Mouse (Mus musculus) cerebellum, postnatal 10 days (tissue): Measurements from ENCODE around the gene Zbtb45.
A peak's percentile ranks its signal among the peaks of the same experiment; 100 is the strongest.

Experiments
- DNase-seq, 2 experiments: peaks; one replicate each; pipeline ENCODE4 v3.0.0; 2021; ENCODE audit warnings: mixed read lengths in 2 of 2

The Zbtb45 gene

DNA sequence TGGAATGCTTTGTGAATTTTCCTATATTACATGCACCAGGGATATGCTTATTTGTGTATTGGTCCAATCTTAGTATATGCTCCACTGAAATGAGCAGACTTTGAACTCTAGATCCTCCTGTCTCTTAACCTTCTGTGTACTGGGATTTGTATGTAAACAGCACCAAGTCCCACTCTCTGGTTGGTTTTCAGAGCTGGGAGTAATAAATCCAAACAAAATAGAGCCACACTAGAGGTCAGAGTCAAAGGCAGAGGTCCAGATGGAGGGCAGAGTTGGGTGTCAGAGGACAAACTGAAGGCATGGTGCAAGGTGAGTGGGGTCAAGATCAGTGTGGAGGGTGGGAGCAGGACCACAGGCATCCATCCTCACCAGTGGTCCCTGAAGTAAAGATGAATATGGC lies 14.0 kb downstream of the Zbtb45 start:
- no peak for DNase-seq

DNA sequence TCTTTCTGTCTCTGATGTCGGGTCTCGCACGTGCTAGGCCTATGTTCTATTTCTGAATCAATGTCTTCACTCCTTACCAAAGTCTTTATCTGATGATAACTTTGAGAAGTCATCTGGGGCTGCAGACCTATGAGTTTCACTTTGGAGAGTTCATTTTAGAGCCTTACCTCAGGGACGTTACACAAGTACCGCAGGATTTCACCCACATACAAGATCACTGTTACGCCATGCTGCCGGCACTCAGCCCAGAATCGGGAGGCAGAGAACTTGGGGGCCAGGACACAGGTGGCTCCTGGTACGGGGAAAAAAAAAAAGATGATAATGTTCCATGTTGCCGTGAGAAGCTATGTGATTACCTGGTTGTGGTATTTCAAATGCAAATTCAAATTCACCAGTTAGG lies 16.7 kb downstream of the Zbtb45 start:
- DNase-seq: no peak

DNA sequence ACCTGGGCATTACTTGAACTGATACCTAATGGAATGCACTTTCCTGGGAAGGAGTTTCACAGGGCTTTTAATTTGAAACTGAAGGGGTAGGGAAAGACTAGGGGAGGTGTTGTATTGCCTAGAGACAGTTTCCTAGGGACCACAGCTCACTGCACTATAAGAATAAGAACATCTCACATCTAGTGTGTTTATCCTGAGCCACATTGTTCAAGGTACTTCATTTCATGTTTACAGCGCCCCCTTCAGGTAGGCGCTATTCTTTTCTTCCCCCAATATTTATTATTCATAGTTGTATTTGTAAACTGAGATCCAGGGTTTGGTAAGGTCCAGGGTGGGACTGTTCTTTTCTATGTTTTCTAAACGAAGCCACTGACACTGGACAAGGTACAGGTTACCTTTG lies 17.6 kb downstream of the Zbtb45 start:
- DNase-seq: peak; percentile 25 to 41

DNA sequence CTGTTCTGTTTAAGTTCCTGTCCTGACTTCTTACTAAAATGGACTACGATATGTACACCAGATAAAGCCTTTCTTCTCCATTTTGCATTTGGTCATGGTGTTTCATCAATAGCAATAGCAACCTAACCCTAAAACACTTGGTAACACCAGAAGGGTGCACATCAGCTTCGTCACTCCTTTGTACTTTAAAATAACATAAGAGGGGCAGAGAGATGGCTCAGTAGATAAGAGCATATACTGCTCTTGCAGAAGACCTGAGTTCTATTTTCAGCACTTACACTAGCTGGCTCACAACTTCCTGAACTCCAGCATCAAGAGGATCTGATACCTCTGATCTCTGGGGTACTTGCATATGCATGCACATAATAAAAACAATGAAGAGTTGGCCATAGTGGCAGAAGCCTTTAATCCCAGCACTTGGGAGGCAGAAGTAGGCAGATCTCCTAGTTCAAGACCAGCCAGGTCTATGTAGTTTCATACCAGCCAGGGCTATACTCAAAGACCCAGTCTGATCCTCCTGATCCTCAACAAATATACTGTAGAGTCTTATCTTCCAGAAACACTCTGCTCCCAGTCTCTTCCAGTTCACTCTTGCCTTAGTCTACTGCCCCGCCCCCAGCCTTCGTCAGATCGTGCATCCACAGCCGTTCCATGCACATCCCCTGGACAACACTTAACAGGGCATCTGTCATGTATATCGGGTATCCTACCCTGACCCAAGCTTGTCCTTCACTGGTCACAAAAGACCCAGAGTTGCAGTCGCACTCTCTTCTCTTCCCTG lies 22.2 kb downstream of the Zbtb45 start:
- DNase-seq: no peak

DNA sequence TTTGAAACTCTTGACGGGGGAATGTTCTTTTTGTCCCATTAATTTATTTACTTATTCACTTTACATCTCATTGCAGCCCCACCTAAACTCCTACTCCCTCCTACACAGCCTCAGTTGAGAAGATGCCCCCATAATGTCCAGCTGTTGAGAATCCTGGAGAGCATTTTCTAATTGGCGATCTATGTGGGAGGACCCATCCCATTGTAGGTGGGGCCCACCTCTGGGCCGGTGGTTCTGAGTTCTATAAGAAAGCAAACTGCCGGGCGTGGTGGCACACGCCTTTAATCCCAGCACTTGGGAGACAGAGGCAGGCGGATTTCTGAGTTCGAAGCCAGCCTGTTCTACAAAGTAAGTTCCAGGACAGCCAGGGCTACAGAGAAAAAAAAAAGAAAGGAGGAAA lies 22.9 kb downstream of the Zbtb45 start:
- no peak for DNase-seq

DNA sequence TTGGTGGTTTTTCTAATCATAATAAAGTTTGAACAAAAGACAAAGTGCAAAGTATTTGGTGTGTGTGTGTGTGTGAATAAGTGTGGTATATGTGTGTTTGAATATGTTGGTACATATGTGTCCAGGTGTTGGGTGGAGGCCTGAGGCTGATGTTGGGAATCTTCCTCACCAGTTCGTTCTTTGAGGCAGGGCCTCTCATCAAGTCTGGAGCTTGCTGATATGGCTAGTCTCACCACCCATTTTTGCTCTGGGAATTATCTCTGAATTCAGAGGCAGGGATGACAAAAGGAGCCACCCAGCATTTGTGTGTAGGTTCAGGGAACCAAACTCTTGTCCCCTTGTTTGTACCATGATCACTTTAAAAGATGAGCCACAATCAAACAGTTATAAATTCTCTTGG lies 24.1 kb downstream of the Zbtb45 start:
- DNase-seq: no peak

DNA sequence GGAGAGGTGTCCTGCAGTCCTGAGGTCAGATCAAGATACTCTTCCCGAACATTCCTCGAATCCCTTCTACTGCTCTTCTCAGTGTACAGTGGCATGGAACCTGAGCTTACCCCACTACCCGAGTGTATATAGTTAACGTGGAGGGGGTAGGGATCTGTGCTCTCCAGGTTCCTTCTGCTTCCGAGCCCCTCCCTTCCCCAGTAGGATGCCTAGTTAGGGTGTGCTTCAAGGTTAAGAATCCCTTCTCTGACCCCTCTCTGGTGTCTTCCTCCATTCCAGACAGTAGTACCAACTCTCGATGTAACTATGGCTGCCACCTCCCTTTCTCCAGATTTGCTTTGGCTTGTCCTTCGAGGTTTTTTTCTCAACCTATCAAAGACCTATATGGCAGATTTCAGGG lies 29.5 kb downstream of the Zbtb45 start:
- no peak for DNase-seq

DNA sequence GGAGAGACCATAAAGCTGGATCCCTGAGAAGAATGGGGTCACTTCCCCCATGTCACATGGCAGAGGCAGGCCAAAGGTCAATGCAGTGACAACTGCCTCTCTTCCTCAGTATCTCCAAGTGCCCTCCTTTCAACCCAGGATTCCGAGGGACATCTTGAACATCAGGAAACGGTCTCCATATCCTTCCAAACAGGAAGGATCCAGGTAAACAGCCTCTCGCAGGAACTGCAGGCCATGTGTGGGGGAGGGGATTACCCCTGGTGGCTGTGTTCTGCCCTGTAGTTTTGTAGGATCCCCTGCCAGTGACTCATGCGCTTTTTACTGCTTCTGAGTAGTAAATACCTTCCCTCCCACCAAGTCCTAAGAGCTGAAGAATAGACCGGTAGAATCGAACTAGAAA lies 30.1 kb downstream of the Zbtb45 start:
- DNase-seq: no peak

DNA sequence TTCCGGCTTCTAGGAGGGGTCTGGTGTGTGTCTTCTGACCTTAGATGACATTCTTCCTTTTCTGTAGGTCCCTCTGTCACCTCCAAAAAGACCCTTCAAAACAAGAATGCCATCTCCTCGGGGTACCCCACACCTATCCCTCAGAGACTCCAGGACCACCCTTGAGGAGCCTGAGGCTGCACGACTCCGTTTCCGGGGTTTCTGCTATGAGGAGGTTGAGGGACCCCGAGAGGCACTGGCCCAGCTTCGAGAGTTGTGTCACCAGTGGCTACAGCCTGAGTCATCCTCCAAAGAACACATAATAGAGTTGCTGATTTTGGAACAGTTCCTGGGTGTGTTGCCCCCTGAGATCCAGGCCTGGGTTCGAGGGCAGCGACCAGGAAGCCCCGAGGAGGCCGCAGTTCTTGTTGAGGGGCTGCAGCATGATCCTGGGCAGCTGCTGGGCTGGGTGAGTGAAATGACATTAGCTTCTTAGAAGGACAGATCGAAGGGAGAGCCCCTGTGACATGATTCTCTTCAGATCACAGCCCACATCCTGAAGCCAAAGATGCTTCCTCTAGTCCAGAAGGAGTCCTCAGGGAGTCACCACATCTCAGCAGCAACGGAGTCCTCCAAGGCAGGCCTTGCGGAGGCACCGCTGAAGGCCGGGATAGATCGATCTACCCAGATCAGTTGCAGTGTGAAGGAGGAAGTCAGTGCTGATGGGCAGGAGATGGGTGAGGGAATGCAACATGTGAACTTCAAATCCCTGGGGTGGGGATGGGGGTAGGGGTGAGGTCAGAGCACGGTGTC lies 30.7 kb downstream of the Zbtb45 start:
- peak in 1 of 2 experiments; percentile 21 for DNase-seq

DNA sequence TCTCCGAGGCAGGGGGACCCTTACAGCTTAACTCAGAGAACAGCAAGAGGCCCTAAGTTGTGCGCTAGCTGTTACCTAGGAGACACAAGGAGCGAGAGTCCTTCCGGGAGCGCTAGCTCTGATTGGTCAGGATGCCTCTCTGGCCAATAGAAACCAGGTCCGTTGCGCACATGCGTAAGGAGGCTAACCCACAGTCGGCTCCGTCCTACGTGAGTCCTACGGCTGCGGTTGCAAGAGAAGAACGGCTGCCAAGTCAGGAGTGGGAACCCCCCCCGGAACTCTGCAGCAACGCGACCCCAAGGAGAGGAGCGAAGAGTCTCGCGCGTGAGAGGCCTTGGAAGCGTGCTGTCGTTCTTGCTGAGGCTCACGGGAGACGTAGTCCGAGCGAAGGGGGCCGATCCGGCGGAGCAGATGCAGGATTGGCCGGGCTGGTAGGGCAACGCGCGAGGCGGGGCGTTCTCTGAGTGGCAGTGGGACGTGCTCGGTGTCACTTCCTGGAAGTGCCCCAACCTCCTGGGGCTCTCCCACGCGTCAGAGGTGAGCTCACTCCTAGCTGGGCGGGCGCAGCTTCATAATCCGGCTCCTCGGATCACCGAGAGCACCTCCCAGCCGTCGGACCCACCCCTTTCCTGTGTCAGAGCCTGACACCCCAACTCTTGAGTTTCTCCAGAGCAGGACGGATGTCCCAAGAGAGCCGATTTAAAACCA lies 32.0 kb downstream of the Zbtb45 start, which contains the start of gene Zfp446:
TSS of gene Zfp446 (plus strand) at position 167 of the 708 bp plus-strand sequence.
- peak; percentile 100 for DNase-seq

DNA sequence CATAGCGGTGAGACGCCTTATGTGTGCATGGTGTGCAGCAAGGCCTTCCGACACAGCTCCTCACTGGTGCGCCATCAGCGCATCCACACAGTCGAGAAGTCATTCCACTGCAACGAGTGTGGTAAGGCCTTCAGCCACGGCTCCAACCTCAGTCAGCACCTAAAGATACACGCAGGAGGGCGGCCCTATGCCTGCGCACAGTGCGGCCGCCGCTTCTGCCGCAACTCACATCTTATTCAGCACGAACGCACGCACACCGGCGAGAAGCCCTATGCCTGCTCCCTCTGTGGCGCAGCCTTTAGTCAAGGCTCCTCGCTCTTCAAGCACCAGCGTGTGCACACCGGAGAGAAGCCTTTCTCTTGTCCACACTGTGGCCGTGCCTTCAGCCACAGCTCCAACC lies 38.9 kb downstream of the Zbtb45 start:
- no peak for DNase-seq

DNA sequence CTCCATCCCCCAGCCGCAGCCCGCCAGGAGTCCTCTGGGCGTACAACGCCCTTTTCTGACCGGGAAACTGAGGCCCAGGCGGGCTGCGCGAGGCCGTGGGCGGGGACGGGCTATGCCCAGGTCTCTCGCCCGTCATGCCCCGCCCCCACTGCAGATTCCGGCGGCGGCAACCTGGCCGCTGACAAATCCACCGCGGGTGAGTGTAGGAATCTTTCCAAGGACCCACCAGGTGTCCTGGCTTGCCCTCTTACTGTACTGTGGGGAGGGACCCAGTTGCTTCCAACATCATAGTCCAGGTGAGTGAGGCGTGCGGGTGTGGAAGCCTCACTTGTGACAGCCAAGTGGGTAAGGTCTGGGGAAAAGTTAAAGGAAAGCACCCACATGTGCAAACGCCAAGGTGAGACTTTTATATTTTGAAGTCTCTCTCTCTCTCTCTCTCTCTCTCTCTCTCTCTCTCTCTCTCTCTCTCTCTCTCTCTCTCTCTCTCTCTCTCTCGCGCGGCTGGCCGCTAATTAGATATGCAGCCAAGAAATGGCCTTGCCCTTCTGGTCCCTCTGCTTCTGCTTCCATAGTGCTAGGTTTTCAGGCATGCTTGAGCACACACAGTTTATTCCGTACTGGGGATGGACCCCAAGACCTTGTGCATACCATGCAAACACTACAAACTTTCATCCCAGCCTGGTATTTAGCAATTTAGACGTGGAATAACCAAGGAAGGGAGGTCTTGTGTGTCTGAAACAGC lies 43.6 kb downstream of the Zbtb45 start:
- peak; percentile 95 to 97 for DNase-seq

DNA sequence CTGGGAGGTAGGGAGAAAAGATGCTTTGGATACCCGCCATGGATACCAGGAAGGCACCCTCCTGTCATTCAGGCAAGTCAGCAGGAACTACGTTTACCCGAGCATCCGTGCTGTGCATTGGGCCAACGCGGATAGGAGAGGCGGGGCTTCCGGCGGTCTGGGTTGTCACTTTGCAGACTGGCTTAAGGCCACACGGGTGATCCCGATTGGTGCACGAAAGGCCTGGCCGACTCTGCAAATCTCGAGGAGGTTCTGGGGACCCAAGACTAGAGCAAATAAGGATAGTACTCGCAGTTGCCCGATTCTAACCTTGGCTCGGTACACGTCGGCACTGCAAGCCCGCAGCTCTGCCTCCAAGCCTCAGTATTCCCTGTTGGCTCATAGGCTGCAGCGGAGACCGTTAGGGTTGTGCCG lies 44.1 kb downstream of the Zbtb45 start, which contains the start of gene Zfp324:
TSS of gene Zfp324 (plus strand) at position 161 of the 414 bp plus-strand sequence.
- DNase-seq: peak; percentile 90 to 95

DNA sequence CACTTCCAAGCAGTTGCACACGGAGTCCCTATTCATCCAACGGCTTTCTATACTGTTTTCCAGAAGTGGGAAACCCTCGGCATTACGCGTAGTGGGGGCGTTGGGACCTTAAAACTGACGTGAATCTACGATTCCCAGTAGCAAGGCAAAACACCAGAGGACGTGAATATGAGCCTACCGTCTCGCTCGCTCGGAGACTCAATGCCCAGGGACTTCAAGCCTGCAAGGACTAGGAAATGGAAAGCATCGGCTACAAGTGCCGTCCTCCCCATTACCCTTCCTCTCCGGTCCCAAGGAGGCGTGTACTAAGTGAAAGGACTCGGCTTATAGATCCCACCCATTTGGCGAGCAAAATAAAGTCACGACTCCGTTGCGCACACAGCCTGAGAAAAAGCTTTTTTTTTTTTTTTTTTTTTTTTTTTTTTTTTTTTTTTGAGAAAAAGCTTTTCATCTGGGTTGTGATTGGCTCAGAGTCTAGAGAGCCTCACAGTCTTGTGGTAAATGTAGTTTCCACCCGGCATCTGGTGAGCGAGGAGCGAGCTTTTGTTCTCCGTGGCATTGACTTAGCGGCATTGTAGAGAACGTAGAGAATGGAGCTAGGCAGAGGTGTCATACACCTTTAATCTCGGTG lies 48.2 kb downstream of the Zbtb45 start:
- peak; percentile 61 to 62 for DNase-seq

DNA sequence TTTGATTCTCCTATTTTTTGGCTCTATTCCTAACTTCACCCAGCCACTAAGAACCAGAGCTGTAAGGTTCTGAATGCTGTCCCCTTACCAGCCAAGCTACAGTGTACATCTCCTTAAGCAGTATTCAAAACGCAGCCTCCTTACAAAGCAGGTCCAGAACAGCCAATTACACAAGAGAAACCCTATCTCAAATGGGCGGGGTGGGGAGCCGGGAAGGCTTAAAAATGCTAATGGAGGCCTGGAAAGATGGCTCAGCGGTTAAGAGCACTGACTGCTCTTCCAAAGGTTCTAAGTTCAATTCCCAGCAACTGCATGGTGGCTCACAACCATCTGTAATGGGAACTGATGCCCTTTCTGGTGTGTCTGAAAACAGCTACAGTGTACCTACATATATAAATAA lies 50.1 kb downstream of the Zbtb45 start:
- DNase-seq: no peak

DNA sequence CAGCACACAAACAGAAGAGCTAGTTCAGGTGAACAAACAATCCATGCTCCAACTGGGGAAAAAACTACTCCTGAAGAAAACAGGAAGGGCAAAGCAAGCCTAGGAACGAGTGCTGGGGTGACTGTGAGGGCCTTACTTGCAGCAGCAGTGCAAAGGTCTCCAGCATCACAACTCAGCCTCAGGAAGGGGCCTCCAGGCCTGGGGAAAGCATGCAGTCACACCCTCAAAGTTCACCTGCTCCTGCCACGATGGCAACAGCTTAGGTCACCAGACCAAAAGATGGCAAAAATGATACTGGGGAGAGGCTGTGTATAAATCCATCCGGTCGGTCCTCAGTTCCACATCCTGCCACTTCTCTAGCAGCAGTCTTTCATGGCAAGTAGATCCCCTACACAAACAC lies 50.9 kb downstream of the Zbtb45 start:
- DNase-seq: no peak

DNA sequence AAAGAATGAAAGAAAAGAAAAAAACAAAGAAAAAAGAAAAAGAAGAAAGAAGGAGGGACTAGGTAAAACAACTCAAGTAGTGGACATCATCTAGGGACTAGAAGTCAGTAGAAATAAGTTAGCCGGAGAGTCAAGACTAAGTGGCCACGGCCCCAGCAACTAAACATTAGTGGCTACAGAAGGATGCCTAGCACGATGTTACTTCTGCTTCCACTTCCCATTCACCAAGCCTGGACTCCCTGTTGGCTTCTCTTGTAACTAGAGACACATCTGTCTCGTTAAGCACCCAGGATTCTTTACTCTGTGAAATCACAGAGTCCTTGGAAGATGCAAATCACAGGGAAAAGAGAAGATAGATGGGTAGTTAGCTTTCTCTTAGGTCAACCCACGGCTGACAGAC lies 52.3 kb downstream of the Zbtb45 start:
- no peak for DNase-seq

DNA sequence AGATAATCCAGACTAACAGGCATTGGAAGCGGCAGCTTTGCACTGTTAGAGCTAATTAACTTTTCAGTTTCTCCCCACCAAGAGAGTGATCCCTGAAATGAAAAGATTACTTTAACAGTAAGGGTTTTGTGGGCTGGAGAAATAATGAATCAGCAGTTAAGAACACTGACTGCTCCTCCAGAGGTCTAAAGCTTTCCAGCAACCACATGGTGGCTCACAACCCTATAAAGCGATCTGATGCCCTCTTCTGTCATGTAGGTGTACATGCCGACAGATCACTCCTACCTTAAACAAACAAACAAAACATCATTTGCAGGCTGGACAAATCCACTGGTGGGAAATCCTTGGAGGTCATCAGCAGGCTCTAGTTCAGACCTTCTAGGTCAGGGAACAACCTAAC lies 54.9 kb downstream of the Zbtb45 start:
- peak; percentile 30 to 45 for DNase-seq
